Mouse (Mus musculus) retina, embryonic 14.5 days (tissue): Measurements from ENCODE around the gene Gm16503.
"Not testable (repeated sequence)": the region's sequence is repeated elsewhere in the genome, so short reads cannot be mapped to it uniquely, and the experiment has no call there.

Experiments used
- DNase-seq: peaks from one replicate; pipeline ENCODE4 v3.0.0-alpha.2; 2015; ENCODE audit warnings: low spot score

Gene Gm16503

GRCm38 (mm10) chr4:147539918-147540317 is at the start of gene Gm16503:
Gm16503 (plus strand) TSS chr4:147540218.
- not testable (repeated sequence) for DNase-seq

- not testable (repeated sequence) for DNase-seq
These were observed 47.9 kb upstream of the Gm16503 start, which contains the start of gene Zfp982 for GRCm38 (mm10) chr4:147492117-147492516. Zfp982 (plus strand) TSS chr4:147492417.

- DNase-seq: not testable (repeated sequence)
These were observed 41.0 kb upstream of the Gm16503 start for GRCm38 (mm10) chr4:147498772-147499613.

GRCm38 (mm10) chr4:147509174-147509573 is 30.8 kb upstream of the Gm16503 start:
- no peak for DNase-seq

- peak; percentile 11 for DNase-seq
These were observed 21.0 kb upstream of the Gm16503 start for GRCm38 (mm10) chr4:147518981-147519380.

GRCm38 (mm10) chr4:147520100-147520499 is 19.9 kb upstream of the Gm16503 start:
- peak; percentile 6 for DNase-seq

- DNase-seq: no peak
These were observed 14.9 kb upstream of the Gm16503 start for GRCm38 (mm10) chr4:147525125-147525524.

- no peak for DNase-seq
These were observed 9.7 kb upstream of the Gm16503 start for GRCm38 (mm10) chr4:147530366-147530765.

GRCm38 (mm10) chr4:147535916-147536315 is 4.1 kb upstream of the Gm16503 start:
- not testable (repeated sequence) for DNase-seq

GRCm38 (mm10) chr4:147537702-147538101 is 2.3 kb upstream of the Gm16503 start:
- no peak for DNase-seq

- DNase-seq: no peak
These were observed 1.1 kb downstream of the Gm16503 start for GRCm38 (mm10) chr4:147541105-147541504.

GRCm38 (mm10) chr4:147553071-147553470 is 13.1 kb downstream of the Gm16503 start, which contains the start of gene Zfp985:
Zfp985 (plus strand) TSS chr4:147553277.
- not testable (repeated sequence) for DNase-seq

GRCm38 (mm10) chr4:147554361-147554760 is 14.3 kb downstream of the Gm16503 start:
- DNase-seq: not testable (repeated sequence)

- DNase-seq: not testable (repeated sequence)
These were observed 16.9 kb downstream of the Gm16503 start for GRCm38 (mm10) chr4:147556921-147557320.

GRCm38 (mm10) chr4:147558011-147558410 is 18.0 kb downstream of the Gm16503 start:
- not testable (repeated sequence) for DNase-seq

GRCm38 (mm10) chr4:147559096-147559495 is 19.1 kb downstream of the Gm16503 start:
- DNase-seq: not testable (repeated sequence)

- DNase-seq: no peak
These were observed 25.6 kb downstream of the Gm16503 start for GRCm38 (mm10) chr4:147565426-147566220.

GRCm38 (mm10) chr4:147571156-147571555 is 31.1 kb downstream of the Gm16503 start:
- DNase-seq: not testable (repeated sequence)

- not testable (repeated sequence) for DNase-seq
These were observed 39.4 kb downstream of the Gm16503 start for GRCm38 (mm10) chr4:147579371-147579770.

GRCm38 (mm10) chr4:147586511-147587473 is 46.8 kb downstream of the Gm16503 start:
- DNase-seq: no peak
